Mouse (Mus musculus) forebrain, embryonic 14.5 days (tissue): ENCODE results near the gene Hgd. TPM values are rescaled to one million over a fixed set of nuclear protein-coding genes. Genes with fewer than 3 reads are reported as not detected.

Source experiments
- ATAC-seq: fragments of 200-750 bp; cut with Nextera tagmentation; 2 replicates; pipeline ENCODE4 v1.8.0; 2017; ENCODE audit warnings: mild to moderate bottlenecking, moderate library complexity
- DNase-seq: peaks from one replicate; pipeline ENCODE4 v3.0.0-alpha.2; 2015; ENCODE audit warnings: low spot score
- H3K27ac ChIP-seq: fragments of 300-500 bp; sonication (generic); 2 replicates; pipeline ENCODE4 v1.5.1; 2014; ENCODE audit warnings: low read depth, mild to moderate bottlenecking, control low read depth, low read length, moderate library complexity
- H3K27me3 ChIP-seq: fragments of 300-500 bp; sonication (generic); replicated peaks from 2 replicates; pipeline ENCODE4 v1.6.1; 2014; ENCODE audit warnings: low read length, control low read depth, mixed read lengths; ENCODE audit not compliant: control insufficient read depth, insufficient read depth
- H3K36me3 ChIP-seq: fragments of 300-500 bp; sonication (generic); 2 replicates; pipeline ENCODE4 v1.6.1; 2014; ENCODE audit warnings: low read length, control low read depth; ENCODE audit not compliant: control insufficient read depth, insufficient read depth
- H3K4me1 ChIP-seq: fragments of 300-500 bp; sonication (generic); 2 replicates; pipeline ENCODE4 v1.6.1; 2014; ENCODE audit warnings: antibody characterized with exemption, low read length, control low read depth; ENCODE audit not compliant: control insufficient read depth, insufficient read depth
- H3K4me2 ChIP-seq: fragments of 300-500 bp; sonication (generic); 2 replicates; pipeline ENCODE4 v1.6.1; 2014; ENCODE audit warnings: mild to moderate bottlenecking, control low read depth, low read length
- H3K4me3 ChIP-seq: fragments of 300-500 bp; sonication (generic); 2 replicates; pipeline ENCODE4 v1.5.1; 2014; ENCODE audit warnings: low read depth, low read length, control low read depth
- H3K9ac ChIP-seq: fragments of 300-500 bp; sonication (generic); 2 replicates; pipeline ENCODE4 v1.6.1; 2014; ENCODE audit warnings: mild to moderate bottlenecking, low read length, control low read depth, moderate library complexity
- H3K9me3 ChIP-seq: fragments of 300-500 bp; sonication (generic); replicated peaks from 2 replicates; pipeline ENCODE4 v1.6.1; 2016; ENCODE audit warnings: low read length, control low read depth, mixed read lengths; ENCODE audit not compliant: control insufficient read depth
- WGBS: fragments of 180-500 bp; shearing (Covaris S2); extraction: QIAGEN DNeasy Blood & Tissue Kit; methylation state at CpG from one replicate; pipeline ENCODE4 v1.1.7; 2014; 5-methylcytosine and 5-hydroxymethylcytosine counted together
- polyA plus RNA-seq: library from polyadenylated mRNA; unstranded; fragments of >200 nt; fragmentation: Nextera tagmentation; extraction: Ambion mirVana; gene quantifications from 2 replicates; pipeline ENCODE4 v1.2.1, GENCODE M21; 2014

Hgd gene
- not detected in 2 replicates for polyA plus RNA-seq

DNA sequence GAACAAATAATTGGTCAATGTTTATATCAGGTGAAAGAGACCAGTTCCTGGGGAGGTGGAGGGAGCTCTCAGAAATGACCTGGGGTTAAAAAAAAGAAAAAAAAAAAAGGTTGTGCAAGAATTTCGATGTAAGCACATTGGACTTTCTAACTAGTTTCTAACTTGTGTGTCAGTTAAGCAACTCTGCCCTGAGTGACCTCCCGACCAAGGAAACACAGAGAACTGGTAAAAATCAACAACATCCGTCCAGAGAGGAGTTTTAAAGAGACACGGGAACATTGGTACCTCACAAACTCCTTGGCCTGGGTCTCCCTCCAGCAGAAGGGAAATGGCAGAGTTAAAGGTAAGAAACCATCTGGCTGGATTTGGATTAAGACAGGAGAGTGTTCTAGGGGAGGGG is at the start of gene Hgd:
Gene Hgd, plus strand, starts transcription at position 160 of the 400 bp plus-strand sequence.
- Histone ChIP-seq H3K27ac (no peak within 1 kb of the TSS), H3K4me1 (peaks cover 16% of the 10 kb centered on the region), H3K27me3 (no peaks in the 10 kb centered on the region), H3K36me3 (no peaks in the 10 kb centered on the region), H3K4me3 (no peak within 1 kb of the TSS), H3K4me2 (no peak within 1 kb of the TSS), H3K9me3 (no peaks in the 10 kb centered on the region), H3K9ac (no peak within 1 kb of the TSS)
- DNase-seq (no peak), ATAC-seq (no peak)
- WGBS = 82% methylated on average over 4 of the region's 4 CpGs

DNA sequence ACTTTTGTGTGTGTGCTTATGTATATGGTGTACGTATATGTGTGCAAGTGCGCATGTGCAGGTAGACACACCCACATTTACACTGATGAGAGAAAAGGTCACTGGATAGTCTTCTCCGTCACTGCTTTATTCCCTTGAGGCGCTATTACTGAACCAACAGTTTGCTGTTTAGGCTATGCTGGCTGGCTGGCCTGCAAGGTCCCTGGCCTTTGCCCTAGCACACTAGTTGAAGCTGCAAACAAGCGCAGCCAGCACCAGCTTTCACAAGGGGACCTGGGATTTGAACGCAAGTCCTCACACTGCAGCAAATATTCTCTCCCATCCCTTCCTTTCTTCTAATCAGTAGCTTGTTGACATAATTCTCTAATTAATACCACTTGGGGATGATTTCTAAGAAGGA is 49.8 kb upstream of the Hgd start:
- ATAC-seq = no peak
- no peak for DNase-seq
- Histone ChIP-seq H3K9me3 (no peaks in the 10 kb centered on the region), H3K27ac (no peak overlapping the region), H3K4me1 (no peaks in the 10 kb centered on the region), H3K9ac (no peak overlapping the region), H3K36me3 (peaks cover 21% of the 10 kb centered on the region), H3K4me3 (no peak overlapping the region), H3K4me2 (no peak overlapping the region), H3K27me3 (no peaks in the 10 kb centered on the region)
- 90% methylated on average over 6 of the region's 6 CpGs for WGBS

DNA sequence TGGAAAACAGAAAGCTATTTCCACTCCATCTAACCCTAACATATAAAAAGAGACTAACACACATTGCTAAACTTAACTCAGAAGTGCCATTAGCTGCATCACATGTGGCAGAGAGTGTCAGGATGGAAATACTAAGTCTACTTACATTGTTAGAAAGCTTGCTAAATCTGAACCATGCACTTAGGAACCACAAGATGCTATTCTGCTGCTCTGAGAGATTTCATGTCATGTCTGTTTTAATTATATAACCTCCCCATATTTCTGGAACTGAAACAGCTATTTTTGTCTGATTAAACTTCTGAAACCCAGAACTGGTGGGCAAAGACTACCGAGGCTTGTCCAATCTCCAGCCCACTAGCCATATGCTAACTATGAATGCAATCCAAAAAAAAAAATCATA is 47.9 kb upstream of the Hgd start:
- ATAC-seq (no peak), DNase-seq (no peak)
- 100% methylated on average over 1 of the region's 1 CpGs for WGBS
- Histone ChIP-seq H3K36me3 (peaks cover 26% of the 10 kb centered on the region), H3K9ac (no peak overlapping the region), H3K27ac (no peak overlapping the region), H3K4me2 (no peak overlapping the region), H3K4me1 (no peaks in the 10 kb centered on the region), H3K27me3 (no peaks in the 10 kb centered on the region), H3K4me3 (no peak overlapping the region), H3K9me3 (no peaks in the 10 kb centered on the region)

DNA sequence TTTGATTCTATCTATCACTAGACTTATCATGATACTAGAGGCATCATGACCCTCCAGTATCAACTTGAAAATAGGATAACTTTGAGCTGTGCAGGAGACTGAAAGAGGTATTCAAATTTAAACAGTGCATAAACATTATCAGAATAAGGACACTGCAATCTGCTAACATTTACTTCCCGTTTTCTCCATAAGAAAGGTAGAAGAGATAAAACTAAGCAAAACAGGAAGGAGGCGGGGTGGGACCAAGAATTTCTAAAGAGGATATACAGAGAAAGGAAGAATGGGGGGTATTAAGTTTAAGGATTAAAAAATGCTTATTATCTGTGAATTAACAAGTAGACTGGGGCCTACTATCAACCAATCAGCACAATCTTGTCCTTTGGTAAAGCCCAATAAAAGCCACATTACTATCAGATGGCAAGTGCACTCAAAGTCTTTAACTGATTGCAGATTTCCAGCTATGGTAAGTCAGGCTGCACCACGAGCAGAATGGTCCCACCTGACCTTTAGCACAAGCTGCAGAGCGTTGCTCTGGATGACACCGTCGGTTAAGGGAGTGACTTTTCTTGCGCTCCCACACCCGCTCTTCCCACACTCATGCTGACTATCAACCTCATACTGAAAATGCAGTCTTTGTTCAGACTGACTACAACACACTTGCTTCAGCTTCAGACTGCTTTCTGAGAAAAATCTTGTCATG is 46.4 kb upstream of the Hgd start:
- no peak for ATAC-seq

DNA sequence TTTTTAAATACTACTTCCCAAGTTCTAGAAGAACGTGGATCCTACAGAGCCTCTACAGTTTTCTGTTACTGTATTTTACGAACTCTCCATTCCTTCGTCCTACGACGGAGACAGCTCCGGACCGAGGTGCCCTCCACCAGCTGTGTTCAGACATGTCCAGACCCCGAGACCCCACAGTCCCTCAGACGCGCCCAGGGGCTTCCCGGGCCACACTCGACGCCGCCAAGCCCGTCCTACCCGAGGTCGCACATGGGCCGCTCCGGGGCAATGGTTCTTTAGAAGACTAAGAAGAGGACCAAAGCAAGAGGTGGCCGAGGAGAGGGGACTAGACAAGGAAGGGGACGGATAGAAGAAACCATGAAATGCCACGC is 40.7 kb upstream of the Hgd start:
- H3K4me1 ChIP-seq = peaks cover 15% of the 10 kb centered on the region
- H3K36me3 ChIP-seq = peaks cover 18% of the 10 kb centered on the region
- H3K4me2 ChIP-seq = peak overlapping the region; percentile 75
- H3K9ac ChIP-seq = peak overlapping the region; percentile 94
- 1% methylated on average over 22 of the region's 22 CpGs for WGBS
- ATAC-seq = peak; percentile 52
- no peak for DNase-seq
- peak overlapping the region; percentile 88 for H3K4me3 ChIP-seq
- no peaks in the 10 kb centered on the region for H3K9me3 ChIP-seq
- no peaks in the 10 kb centered on the region for H3K27me3 ChIP-seq
- peak overlapping the region; percentile 72 for H3K27ac ChIP-seq

More for the DNA sequence above, 46.4 kb upstream of the Hgd start:
- Histone ChIP-seq H3K27ac (no peak overlapping the region), H3K4me1 (peaks cover 3% of the 10 kb centered on the region), H3K27me3 (no peaks in the 10 kb centered on the region), H3K4me3 (no peak overlapping the region), H3K4me2 (no peak overlapping the region), H3K9ac (no peak overlapping the region), H3K36me3 (peaks cover 26% of the 10 kb centered on the region), H3K9me3 (no peaks in the 10 kb centered on the region)
- no peak for DNase-seq
- 93% methylated on average over 8 of the region's 8 CpGs for WGBS

DNA sequence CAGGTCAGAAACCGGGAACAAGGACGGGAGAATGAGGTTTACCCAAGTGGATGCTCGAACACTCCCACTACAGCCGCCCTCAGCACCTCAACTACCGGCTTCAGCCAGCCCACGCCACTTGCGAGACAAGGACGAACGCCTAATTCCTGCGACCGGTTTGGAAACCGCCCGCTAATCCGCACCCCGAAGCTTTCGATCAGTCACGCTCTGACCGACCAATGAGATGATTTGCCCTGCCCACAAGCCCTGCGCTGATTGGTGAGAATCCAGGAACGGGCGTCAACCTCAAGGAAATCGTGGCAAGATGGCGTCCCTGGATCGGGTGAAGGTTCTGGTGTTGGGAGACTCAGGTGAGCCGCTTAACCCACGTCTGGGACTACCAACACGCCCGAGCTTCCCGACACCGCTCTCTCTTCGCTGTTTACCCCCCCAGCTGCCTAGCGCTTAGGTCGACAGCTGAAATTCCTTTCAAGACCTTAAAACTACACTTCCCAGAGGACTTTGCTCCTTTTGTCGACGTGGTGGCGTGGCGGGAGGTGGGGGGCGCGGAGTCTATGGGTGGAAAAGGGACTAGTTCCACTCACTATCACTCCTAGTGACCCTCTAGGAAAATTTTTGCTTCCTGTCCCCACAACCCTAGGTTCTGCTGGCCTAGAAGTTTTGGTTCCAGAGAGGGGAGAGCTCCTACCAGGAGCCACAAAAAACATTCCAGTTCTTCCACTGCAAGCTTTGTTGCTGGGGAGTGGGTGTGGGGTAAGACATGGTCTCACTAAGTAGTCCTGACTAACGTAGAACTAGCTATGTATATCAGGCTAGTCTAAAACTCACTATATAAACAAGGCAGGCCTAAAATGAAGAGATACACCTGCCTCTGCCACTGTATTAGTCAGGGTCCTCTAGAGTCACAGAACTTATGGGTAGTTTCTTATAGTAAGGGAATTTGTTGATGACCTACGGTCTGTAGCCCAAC is 40.1 kb upstream of the Hgd start, which contains the start of the genes Gtf2e1 and Rabl3:
Gene Gtf2e1, minus strand, starts transcription at position 179 of the 970 bp plus-strand sequence.
Gene Rabl3, plus strand, starts transcription at position 275 of the 970 bp plus-strand sequence.
- Histone ChIP-seq H3K4me2 (peak within 1 kb of the TSS; percentile 75), H3K9ac (peak within 1 kb of the TSS; percentile 94), H3K36me3 (peaks cover 14% of the 10 kb centered on the region), H3K9me3 (no peaks in the 10 kb centered on the region), H3K27me3 (no peaks in the 10 kb centered on the region), H3K4me3 (peak within 1 kb of the TSS; percentile 88), H3K4me1 (peaks cover 15% of the 10 kb centered on the region), H3K27ac (peak within 1 kb of the TSS; percentile 72)
- ATAC-seq (peak; percentile 99), DNase-seq (peak; percentile 99)
- 1% methylated on average over 41 of the region's 41 CpGs for WGBS

DNA sequence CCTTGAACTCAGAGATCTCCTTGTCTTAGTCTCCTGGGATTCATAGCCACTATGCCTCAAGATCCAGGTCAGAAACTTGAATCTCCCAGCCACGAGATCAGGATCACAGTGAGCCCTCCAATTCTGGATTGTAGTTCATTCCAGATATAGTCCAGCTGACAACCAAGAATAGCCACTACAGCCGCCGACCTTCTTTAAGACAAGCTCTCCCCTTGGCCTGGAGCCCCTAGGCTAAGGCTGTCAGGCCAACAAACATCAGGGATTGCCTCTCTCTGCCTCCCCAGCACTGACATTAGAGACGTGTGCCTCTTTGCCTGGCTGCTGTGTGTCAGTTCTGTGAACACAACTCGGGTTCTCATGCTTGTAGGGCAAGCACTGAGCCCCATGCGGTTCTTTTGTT is 39.2 kb upstream of the Hgd start:
- no peak overlapping the region for H3K9ac ChIP-seq
- H3K9me3 ChIP-seq = no peaks in the 10 kb centered on the region
- no peak overlapping the region for H3K27ac ChIP-seq
- no peak overlapping the region for H3K4me3 ChIP-seq
- ATAC-seq (no peak), DNase-seq (no peak)
- H3K4me2 ChIP-seq = peak overlapping the region; percentile 68
- no peaks in the 10 kb centered on the region for H3K27me3 ChIP-seq
- peaks cover 15% of the 10 kb centered on the region for H3K4me1 ChIP-seq
- WGBS = 82% methylated on average over 6 of the region's 6 CpGs
- H3K36me3 ChIP-seq = peaks cover 8% of the 10 kb centered on the region; the same call in 1 of the 2 replicates

DNA sequence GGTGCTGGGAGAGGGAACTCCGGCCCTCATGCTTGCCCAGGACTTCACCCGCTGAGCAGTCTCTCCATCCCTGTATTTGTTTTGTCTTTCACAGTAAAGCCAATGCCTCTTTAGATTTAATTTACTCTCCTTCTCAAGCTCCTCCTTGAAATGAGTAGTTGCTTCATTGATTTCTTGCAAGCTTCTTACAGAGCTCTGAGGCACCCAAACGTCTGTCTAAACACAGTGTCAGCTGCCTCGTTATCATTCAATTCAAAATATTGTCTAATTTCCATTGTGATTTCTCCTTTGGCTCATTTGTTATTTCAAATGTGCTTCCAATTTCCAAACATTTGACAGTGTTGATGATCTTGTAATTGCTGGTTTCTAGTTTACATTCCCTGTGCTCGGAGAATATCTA is 33.6 kb upstream of the Hgd start:
- Histone ChIP-seq H3K27me3 (no peaks in the 10 kb centered on the region), H3K9me3 (no peaks in the 10 kb centered on the region), H3K27ac (no peak overlapping the region), H3K4me3 (no peak overlapping the region), H3K36me3 (peaks cover 8% of the 10 kb centered on the region; the same call in 1 of the 2 replicates), H3K9ac (no peak overlapping the region), H3K4me2 (no peak overlapping the region), H3K4me1 (no peaks in the 10 kb centered on the region)
- WGBS = 29% methylated on average over 5 of the region's 5 CpGs
- ATAC-seq (no peak), DNase-seq (peak; percentile 20)
